Mouse (Mus musculus) B cell, adult 62 days (primary cell): ENCODE measurements around the gene Gm21028. TPM values are rescaled to one million over a fixed set of nuclear protein-coding genes. Genes with fewer than 3 reads are reported as not detected.

Experiments used
- total RNA-seq: library from RNA; stranded (reverse); gene quantifications from 4 replicates; pipeline ENCODE4 v1.2.4, GENCODE M21; 2023

Gm21028 gene
- not detected in 4 replicates for total RNA-seq

DNA sequence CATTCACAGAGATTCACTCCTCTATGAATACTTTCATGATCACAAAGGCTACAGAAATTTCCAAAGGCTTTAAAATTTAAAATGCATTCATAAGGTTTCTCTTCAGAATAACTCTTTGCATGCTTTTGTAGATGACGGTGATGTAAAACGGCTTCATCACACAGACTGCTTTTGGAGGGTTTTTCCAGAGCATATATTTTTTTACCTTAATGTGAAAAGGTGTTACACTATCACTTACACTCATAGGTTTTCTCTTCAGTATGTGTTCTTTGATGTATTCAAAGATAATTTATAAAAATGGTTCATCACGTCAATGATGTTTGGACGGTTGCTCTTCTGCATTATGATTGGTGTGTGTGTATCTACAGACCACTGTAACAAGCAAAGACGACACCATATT, at the start of gene Gm21028:
Gm21028 (minus strand) TSS at position 101 of the 400 bp plus-strand sequence.

DNA sequence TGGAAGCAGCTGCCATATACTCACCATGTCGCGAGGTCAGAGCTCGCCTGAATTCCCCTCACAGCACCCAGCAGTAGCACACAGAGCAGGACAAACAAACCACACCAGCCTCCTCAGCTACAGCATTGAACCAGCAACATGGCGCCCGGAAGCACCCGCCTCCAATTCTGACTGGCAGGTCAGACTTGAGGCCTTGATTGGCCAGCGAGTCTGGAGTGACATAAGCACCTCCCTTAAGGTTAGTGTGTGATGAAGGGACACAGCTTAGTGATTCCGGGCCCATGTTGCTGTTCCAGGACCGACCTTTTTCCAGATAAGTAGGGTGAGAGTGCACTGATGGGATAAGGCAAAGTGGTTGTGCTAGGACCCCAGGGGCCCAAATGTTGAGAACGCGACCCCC, 14.0 kb upstream of the Gm21028 start, which contains the start of gene Zfp977:
Zfp977 (minus strand) TSS at position 135 of the 400 bp plus-strand sequence.

Other genes starting within 250 kb of the Gm21028 start
- gene 4933421I07Rik, start 130.5 kb downstream of the Gm21028 start, total RNA-seq = not detected in 4 replicates
- gene Zfp141, start 72.8 kb downstream of the Gm21028 start, total RNA-seq = 24.9 to 33.1 TPM (median 29.4 TPM) in 4 replicates
- not detected in 4 replicates for gene Zfp977, start 14.0 kb upstream of the Gm21028 start, total RNA-seq
- 1.5 to 2.5 TPM (median 1.6 TPM) in 4 replicates for gene Zfp976, start 64.0 kb upstream of the Gm21028 start, total RNA-seq
- gene Zfp975, start 114.2 kb upstream of the Gm21028 start, total RNA-seq = 3.4 to 4.3 TPM (median 3.6 TPM) in 4 replicates
- gene Gm17067, start 148.4 kb upstream of the Gm21028 start, total RNA-seq = not detected in 4 replicates
- gene Vmn2r62, start 214.9 kb upstream of the Gm21028 start, total RNA-seq = not detected in 4 replicates